Mouse (Mus musculus): ENCODE data around the gene Cmip. TPM values are rescaled to one million over a fixed set of nuclear protein-coding genes. Genes with fewer than 3 reads are reported as not detected.

Cmip gene
- polyA plus RNA-seq, 1 experiment from 2014 or later: 27.0 TPM

- Histone ChIP-seq H3K36me3 (ENCODE audit: control insufficient read depth, insufficient read depth, low read length) (no peaks in the 10 kb centered on the region), H3K27ac (ENCODE audit: low read depth, low read length) (no peak overlapping the region), H3K4me2 (replicated peaks; ENCODE audit: low read depth, low read length) (no peak overlapping the region), H3K4me1 (replicated peaks; ENCODE audit: control insufficient read depth, insufficient read depth, low read length) (peaks cover under 1% of the 10 kb centered on the region; the same call in 1 of the 2 replicates), H3K9ac (ENCODE audit: low read depth, low read length) (no peak overlapping the region), H3K9me3 (ENCODE audit: control insufficient read depth, low read length) (no peaks in the 10 kb centered on the region), H3K27me3 (ENCODE audit: control insufficient read depth, insufficient read depth, low read length) (no peaks in the 10 kb centered on the region), H3K4me3 (ENCODE audit: low read depth, low read length) (no peak overlapping the region)
- WGBS: 82% methylated on average over 13 of the region's 13 CpGs
- no peak for DNase-seq (ENCODE audit: low spot score)
- ATAC-seq (ENCODE audit: low FRiP score): no peak
Observed at GRCm38 (mm10) chr8:117308303-117309095, 51.6 kb downstream of the Cmip start.

- H3K27ac ChIP-seq (ENCODE audit: low read depth, low read length): no peak overlapping the region
- H3K4me3 ChIP-seq (ENCODE audit: low read depth, low read length): no peak overlapping the region
- no peaks in the 10 kb centered on the region for H3K9me3 ChIP-seq (ENCODE audit: control insufficient read depth, low read length)
- WGBS: 86% methylated on average over 12 of the region's 12 CpGs
- no peak for ATAC-seq (ENCODE audit: low FRiP score)
- no peak overlapping the region for H3K4me2 ChIP-seq (replicated peaks; ENCODE audit: low read depth, low read length)
- H3K27me3 ChIP-seq (ENCODE audit: control insufficient read depth, insufficient read depth, low read length): no peaks in the 10 kb centered on the region
- H3K9ac ChIP-seq (ENCODE audit: low read depth, low read length): no peak overlapping the region
- H3K4me1 ChIP-seq (replicated peaks; ENCODE audit: control insufficient read depth, insufficient read depth, low read length): 0 out of 2 replicates have a peak, but pooled peaks cover 3% of the 10 kb centered on the region
- no peak for DNase-seq (ENCODE audit: low spot score)
- H3K36me3 ChIP-seq (ENCODE audit: control insufficient read depth, insufficient read depth, low read length): no peaks in the 10 kb centered on the region
Observed at GRCm38 (mm10) chr8:117309653-117310274, 52.9 kb downstream of the Cmip start.

- Histone ChIP-seq H3K4me3 (ENCODE audit: low read depth, low read length) (no peak overlapping the region), H3K9me3 (ENCODE audit: control insufficient read depth, low read length) (no peaks in the 10 kb centered on the region), H3K36me3 (ENCODE audit: control insufficient read depth, insufficient read depth, low read length) (no peaks in the 10 kb centered on the region), H3K27ac (ENCODE audit: low read depth, low read length) (no peak overlapping the region), H3K4me2 (replicated peaks; ENCODE audit: low read depth, low read length) (no peak overlapping the region), H3K27me3 (ENCODE audit: control insufficient read depth, insufficient read depth, low read length) (no peaks in the 10 kb centered on the region), H3K9ac (ENCODE audit: low read depth, low read length) (no peak overlapping the region), H3K4me1 (replicated peaks; ENCODE audit: control insufficient read depth, insufficient read depth, low read length) (0 out of 2 replicates have a peak, but pooled peaks cover 3% of the 10 kb centered on the region)
- 81% methylated on average over 8 of the region's 8 CpGs for WGBS
- ATAC-seq (ENCODE audit: low FRiP score): no peak; the same call in 1 of the 2 replicates
- no peak for DNase-seq (ENCODE audit: low spot score)
Observed at GRCm38 (mm10) chr8:117310961-117311561, 54.2 kb downstream of the Cmip start.

GRCm38 (mm10) chr8:117314308-117314953 lies 57.6 kb downstream of the Cmip start:
- H3K4me2 ChIP-seq (replicated peaks; ENCODE audit: low read depth, low read length): no peak overlapping the region
- H3K36me3 ChIP-seq (ENCODE audit: control insufficient read depth, insufficient read depth, low read length): no peaks in the 10 kb centered on the region
- 12% methylated on average over 8 of the region's 8 CpGs for WGBS
- H3K4me3 ChIP-seq (ENCODE audit: low read depth, low read length): no peak overlapping the region
- no peak for DNase-seq (ENCODE audit: low spot score)
- no peaks in the 10 kb centered on the region for H3K27me3 ChIP-seq (ENCODE audit: control insufficient read depth, insufficient read depth, low read length)
- peak; percentile 33; the same call in 1 of the 2 replicates for ATAC-seq (ENCODE audit: low FRiP score)
- H3K27ac ChIP-seq (ENCODE audit: low read depth, low read length): no peak overlapping the region
- no peak overlapping the region for H3K9ac ChIP-seq (ENCODE audit: low read depth, low read length)
- 0 out of 2 replicates have a peak, but pooled peaks cover 3% of the 10 kb centered on the region for H3K4me1 ChIP-seq (replicated peaks; ENCODE audit: control insufficient read depth, insufficient read depth, low read length)
- H3K9me3 ChIP-seq (ENCODE audit: control insufficient read depth, low read length): no peaks in the 10 kb centered on the region

- WGBS: 90% methylated on average over 16 of the region's 16 CpGs
- Histone ChIP-seq H3K4me1 (replicated peaks; ENCODE audit: control insufficient read depth, insufficient read depth, low read length) (0 out of 2 replicates have a peak, but pooled peaks cover 3% of the 10 kb centered on the region), H3K9me3 (ENCODE audit: control insufficient read depth, low read length) (no peaks in the 10 kb centered on the region), H3K9ac (ENCODE audit: low read depth, low read length) (no peak overlapping the region), H3K4me2 (replicated peaks; ENCODE audit: low read depth, low read length) (no peak overlapping the region), H3K4me3 (ENCODE audit: low read depth, low read length) (no peak overlapping the region), H3K36me3 (ENCODE audit: control insufficient read depth, insufficient read depth, low read length) (no peaks in the 10 kb centered on the region), H3K27me3 (ENCODE audit: control insufficient read depth, insufficient read depth, low read length) (no peaks in the 10 kb centered on the region), H3K27ac (ENCODE audit: low read depth, low read length) (no peak overlapping the region)
- ATAC-seq (ENCODE audit: low FRiP score): no peak
- DNase-seq (ENCODE audit: low spot score): no peak
Observed at GRCm38 (mm10) chr8:117315727-117316126, 58.9 kb downstream of the Cmip start.

GRCm38 (mm10) chr8:117317478-117317877 lies 60.6 kb downstream of the Cmip start:
- H3K36me3 ChIP-seq (ENCODE audit: control insufficient read depth, insufficient read depth, low read length): no peaks in the 10 kb centered on the region
- H3K4me1 ChIP-seq (replicated peaks; ENCODE audit: control insufficient read depth, insufficient read depth, low read length): 0 out of 2 replicates have a peak, but pooled peaks cover 3% of the 10 kb centered on the region
- H3K27me3 ChIP-seq (ENCODE audit: control insufficient read depth, insufficient read depth, low read length): no peaks in the 10 kb centered on the region
- no peak for ATAC-seq (ENCODE audit: low FRiP score)
- no peak overlapping the region for H3K4me2 ChIP-seq (replicated peaks; ENCODE audit: low read depth, low read length)
- DNase-seq (ENCODE audit: low spot score): no peak
- no peak overlapping the region for H3K9ac ChIP-seq (ENCODE audit: low read depth, low read length)
- no peaks in the 10 kb centered on the region for H3K9me3 ChIP-seq (ENCODE audit: control insufficient read depth, low read length)
- no peak overlapping the region for H3K27ac ChIP-seq (ENCODE audit: low read depth, low read length)
- H3K4me3 ChIP-seq (ENCODE audit: low read depth, low read length): no peak overlapping the region
- WGBS: 95% methylated on average over 8 of the region's 8 CpGs

GRCm38 (mm10) chr8:117318911-117319826 lies 62.3 kb downstream of the Cmip start:
- Histone ChIP-seq H3K27ac (ENCODE audit: low read depth, low read length) (no peak overlapping the region), H3K4me2 (replicated peaks; ENCODE audit: low read depth, low read length) (no peak overlapping the region), H3K9ac (ENCODE audit: low read depth, low read length) (no peak overlapping the region), H3K27me3 (ENCODE audit: control insufficient read depth, insufficient read depth, low read length) (no peaks in the 10 kb centered on the region), H3K4me1 (replicated peaks; ENCODE audit: control insufficient read depth, insufficient read depth, low read length) (peaks cover 6% of the 10 kb centered on the region; the same call in 1 of the 2 replicates), H3K4me3 (ENCODE audit: low read depth, low read length) (no peak overlapping the region), H3K36me3 (ENCODE audit: control insufficient read depth, insufficient read depth, low read length) (no peaks in the 10 kb centered on the region), H3K9me3 (ENCODE audit: control insufficient read depth, low read length) (no peaks in the 10 kb centered on the region)
- DNase-seq (ENCODE audit: low spot score): no peak
- 87% methylated on average over 26 of the region's 26 CpGs for WGBS
- no peak for ATAC-seq (ENCODE audit: low FRiP score)

DNA sequence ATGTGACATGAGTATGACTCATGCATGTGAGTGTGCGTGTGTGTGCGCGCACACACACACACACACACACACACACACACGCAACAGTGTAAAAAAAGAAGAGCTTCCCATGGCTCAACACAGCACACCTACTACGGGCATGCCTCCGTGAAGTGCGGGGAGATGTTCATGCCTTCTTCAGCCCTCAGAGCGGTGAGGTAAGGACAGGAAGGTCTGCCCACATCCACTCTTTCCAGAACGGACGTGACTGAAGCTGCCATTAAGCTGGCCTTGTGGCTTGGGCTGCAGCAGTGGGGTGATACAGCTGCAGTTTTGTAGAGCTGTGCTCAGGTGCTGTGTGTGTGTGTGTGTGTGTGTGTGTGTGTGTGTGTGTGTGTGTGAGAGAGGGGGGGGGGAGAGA lies 63.8 kb downstream of the Cmip start:
- H3K27ac ChIP-seq (ENCODE audit: low read depth, low read length): no peak overlapping the region
- H3K4me3 ChIP-seq (ENCODE audit: low read depth, low read length): no peak overlapping the region
- no peak for ATAC-seq (ENCODE audit: low FRiP score)
- H3K9ac ChIP-seq (ENCODE audit: low read depth, low read length): no peak overlapping the region
- no peaks in the 10 kb centered on the region for H3K9me3 ChIP-seq (ENCODE audit: control insufficient read depth, low read length)
- no peak for DNase-seq (ENCODE audit: low spot score)
- WGBS: 97% methylated on average over 10 of the region's 10 CpGs
- H3K27me3 ChIP-seq (ENCODE audit: control insufficient read depth, insufficient read depth, low read length): no peaks in the 10 kb centered on the region
- H3K4me2 ChIP-seq (replicated peaks; ENCODE audit: low read depth, low read length): no peak overlapping the region
- peaks cover 3% of the 10 kb centered on the region; the same call in 1 of the 2 replicates for H3K4me1 ChIP-seq (replicated peaks; ENCODE audit: control insufficient read depth, insufficient read depth, low read length)
- H3K36me3 ChIP-seq (ENCODE audit: control insufficient read depth, insufficient read depth, low read length): no peaks in the 10 kb centered on the region

All from hindbrain, embryonic 11.5 days (tissue).